Mouse (Mus musculus): ENCODE data around the gene Txndc8. TPM values are rescaled to one million over a fixed set of nuclear protein-coding genes. Genes with fewer than 3 reads are reported as not detected.

Txndc8 gene
- polyA plus RNA-seq, 1 experiment, result not detected

- WGBS, result 72% methylated on average over 2 of the region's 2 CpGs
- TF ChIP-seq POLR2A (IDR thresholded peaks at IDR 0.05; ENCODE audit: control insufficient read depth, extremely low read depth, insufficient read depth, low read length, poor library complexity) (no peak), CTCF (IDR thresholded peaks at IDR 0.05; ENCODE audit: borderline replicate concordance, control insufficient read depth, extremely low read depth, insufficient read depth, low read length, poor library complexity) (no peak)
- H3K4me3 ChIP-seq (ENCODE audit: control insufficient read depth, insufficient read depth, low read length), result no peak overlapping the region
- H3K27ac ChIP-seq (ENCODE audit: control insufficient read depth, insufficient read depth, low read length), result no peak overlapping the region
- H3K36me3 ChIP-seq (ENCODE audit: control insufficient read depth, insufficient read depth, low read length), result no peaks in the 10 kb centered on the region
- DNase-seq, result no peak
- no peaks in the 10 kb centered on the region; the same call in 1 of the 2 replicates for H3K27me3 ChIP-seq (ENCODE audit: control insufficient read depth, insufficient read depth, low read length)
- no peaks in the 10 kb centered on the region for H3K4me1 ChIP-seq (replicated peaks; ENCODE audit: control insufficient read depth, insufficient read depth, low read length)
These were observed 31.2 kb upstream of the Txndc8 start for GRCm38 (mm10) chr4:58040093-58040492.

- Histone ChIP-seq H3K4me1 (replicated peaks; ENCODE audit: control insufficient read depth, insufficient read depth, low read length) (0 out of 2 replicates have a peak, but pooled peaks cover 2% of the 10 kb centered on the region), H3K27ac (ENCODE audit: control insufficient read depth, insufficient read depth, low read length) (no peak overlapping the region), H3K27me3 (ENCODE audit: control insufficient read depth, insufficient read depth, low read length) (no peaks in the 10 kb centered on the region; the same call in 1 of the 2 replicates), H3K4me3 (ENCODE audit: control insufficient read depth, insufficient read depth, low read length) (no peak overlapping the region), H3K36me3 (ENCODE audit: control insufficient read depth, insufficient read depth, low read length) (no peaks in the 10 kb centered on the region)
- DNase-seq, result no peak
- TF ChIP-seq POLR2A (IDR thresholded peaks at IDR 0.05; ENCODE audit: control insufficient read depth, extremely low read depth, insufficient read depth, low read length, poor library complexity) (no peak), CTCF (IDR thresholded peaks at IDR 0.05; ENCODE audit: borderline replicate concordance, control insufficient read depth, extremely low read depth, insufficient read depth, low read length, poor library complexity) (no peak)
- 85% methylated on average over 6 of the region's 6 CpGs for WGBS
These were observed 28.3 kb upstream of the Txndc8 start for GRCm38 (mm10) chr4:58037096-58037705.

- Histone ChIP-seq H3K27me3 (ENCODE audit: control insufficient read depth, insufficient read depth, low read length) (no peaks in the 10 kb centered on the region; the same call in 1 of the 2 replicates), H3K4me1 (replicated peaks; ENCODE audit: control insufficient read depth, insufficient read depth, low read length) (0 out of 2 replicates have a peak, but pooled peaks cover 2% of the 10 kb centered on the region), H3K27ac (ENCODE audit: control insufficient read depth, insufficient read depth, low read length) (no peak overlapping the region), H3K36me3 (ENCODE audit: control insufficient read depth, insufficient read depth, low read length) (no peaks in the 10 kb centered on the region), H3K4me3 (ENCODE audit: control insufficient read depth, insufficient read depth, low read length) (no peak overlapping the region)
- no peak for TF ChIP-seq CTCF (IDR thresholded peaks at IDR 0.05; ENCODE audit: borderline replicate concordance, control insufficient read depth, extremely low read depth, insufficient read depth, low read length, poor library complexity)
- no peak for TF ChIP-seq POLR2A (IDR thresholded peaks at IDR 0.05; ENCODE audit: control insufficient read depth, extremely low read depth, insufficient read depth, low read length, poor library complexity)
- peak; percentile 8 for DNase-seq
- WGBS, result 48% methylated on average over 13 of the region's 13 CpGs
These were observed 25.7 kb upstream of the Txndc8 start for GRCm38 (mm10) chr4:58034663-58035062.

- Histone ChIP-seq H3K27me3 (ENCODE audit: control insufficient read depth, insufficient read depth, low read length) (no peaks in the 10 kb centered on the region; the same call in 1 of the 2 replicates), H3K36me3 (ENCODE audit: control insufficient read depth, insufficient read depth, low read length) (no peaks in the 10 kb centered on the region), H3K4me3 (ENCODE audit: control insufficient read depth, insufficient read depth, low read length) (no peak overlapping the region), H3K27ac (ENCODE audit: control insufficient read depth, insufficient read depth, low read length) (no peak overlapping the region), H3K4me1 (replicated peaks; ENCODE audit: control insufficient read depth, insufficient read depth, low read length) (0 out of 2 replicates have a peak, but pooled peaks cover 2% of the 10 kb centered on the region)
- no peak for TF ChIP-seq CTCF (IDR thresholded peaks at IDR 0.05; ENCODE audit: borderline replicate concordance, control insufficient read depth, extremely low read depth, insufficient read depth, low read length, poor library complexity)
- 91% methylated on average over 1 of the region's 1 CpGs for WGBS
- no peak for DNase-seq
These were observed 23.8 kb upstream of the Txndc8 start for GRCm38 (mm10) chr4:58032714-58033113.

GRCm38 (mm10) chr4:58003501-58003900 lies 5.4 kb downstream of the Txndc8 start:
- no peak overlapping the region for H3K4me3 ChIP-seq (ENCODE audit: control insufficient read depth, insufficient read depth, low read length)
- no peak for TF ChIP-seq CTCF (IDR thresholded peaks at IDR 0.05; ENCODE audit: borderline replicate concordance, control insufficient read depth, extremely low read depth, insufficient read depth, low read length, poor library complexity)
- no peak for TF ChIP-seq POLR2A (IDR thresholded peaks at IDR 0.05; ENCODE audit: control insufficient read depth, extremely low read depth, insufficient read depth, low read length, poor library complexity)
- WGBS, result 91% methylated on average over 3 of the region's 3 CpGs
- no peak overlapping the region for H3K27ac ChIP-seq (ENCODE audit: control insufficient read depth, insufficient read depth, low read length)
- no peaks in the 10 kb centered on the region for H3K4me1 ChIP-seq (replicated peaks; ENCODE audit: control insufficient read depth, insufficient read depth, low read length)
- no peak for DNase-seq
- H3K27me3 ChIP-seq (ENCODE audit: control insufficient read depth, insufficient read depth, low read length), result no peaks in the 10 kb centered on the region
- no peaks in the 10 kb centered on the region for H3K36me3 ChIP-seq (ENCODE audit: control insufficient read depth, insufficient read depth, low read length)

GRCm38 (mm10) chr4:57991425-57991824 lies 17.5 kb downstream of the Txndc8 start:
- Histone ChIP-seq H3K4me3 (ENCODE audit: control insufficient read depth, insufficient read depth, low read length) (no peak overlapping the region), H3K27ac (ENCODE audit: control insufficient read depth, insufficient read depth, low read length) (no peak overlapping the region), H3K36me3 (ENCODE audit: control insufficient read depth, insufficient read depth, low read length) (no peaks in the 10 kb centered on the region), H3K27me3 (ENCODE audit: control insufficient read depth, insufficient read depth, low read length) (no peaks in the 10 kb centered on the region), H3K4me1 (replicated peaks; ENCODE audit: control insufficient read depth, insufficient read depth, low read length) (no peaks in the 10 kb centered on the region)
- DNase-seq, result no peak
- 20% methylated on average over 1 of the region's 1 CpGs for WGBS
- TF ChIP-seq CTCF (IDR thresholded peaks at IDR 0.05; ENCODE audit: borderline replicate concordance, control insufficient read depth, extremely low read depth, insufficient read depth, low read length, poor library complexity), result no peak
- TF ChIP-seq POLR2A (IDR thresholded peaks at IDR 0.05; ENCODE audit: control insufficient read depth, extremely low read depth, insufficient read depth, low read length, poor library complexity), result no peak
